11 mouse cellular contexts compared by ENCODE assay signal in genomic region chr5:9724287-9724955, GRCm38 (mm10). TPM values are rescaled to one million over a fixed set of nuclear protein-coding genes. Genes with fewer than 3 reads are reported as not detected.
DNase-seq lines count a peak whose midpoint lies in the region; ATAC-seq and TF ChIP-seq lines count a peak whose summit lies in the region.
"Had no signal": no experiment of that assay in that cellular context is flagged by ENCODE, and none has a peak within 500 bp of the region (broad histone marks: within the 10 kb centered on the region; RNA-seq: fewer than 3 reads in every experiment).

No protein-coding gene starts in this region.

- 0 out of 2 replicates have a peak overlapping the region, but pooled peaks have one; percentile 25 for H3K4me2 ChIP-seq in liver, embryonic 13.5 days

- no peak for DNase-seq in heart, embryonic 10.5 days (ENCODE audit: low spot score)
- no peak for DNase-seq in heart, postnatal 14 days
- DNase-seq in brain, embryonic 14.5 days (ENCODE audit: low read depth), result peak; percentile 63
- no peak for DNase-seq in hindbrain, embryonic 10.5 days (ENCODE audit: low spot score)
- no peak for DNase-seq in liver, embryonic 13.5 days
- no peak for DNase-seq in spleen, postnatal 14 days (ENCODE audit: low spot score in 2 of 2)
- no peak for DNase-seq in urinary bladder, postnatal 36 days (ENCODE audit: low spot score in 2 of 2)
- DNase-seq in thymus, postnatal 36 days, result no peak

- no peak for ATAC-seq in liver, embryonic 13.5 days (ENCODE audit: low read depth)

- TF ChIP-seq POLR2A in brain, embryonic 14.5 days (IDR thresholded peaks at IDR 0.05; ENCODE audit: borderline replicate concordance, extremely low read depth, insufficient read depth, insufficient read length, poor library complexity, severe bottlenecking), result no peak

- H3K4me1 ChIP-seq in heart, embryonic 10.5 days, result peaks cover 13% of the 10 kb centered on the region
- H3K4me1 ChIP-seq in hindbrain, embryonic 10.5 days (replicated peaks), result peaks cover 26% of the 10 kb centered on the region
- no peaks in the 10 kb centered on the region for H3K4me1 ChIP-seq in liver, embryonic 13.5 days (replicated peaks)

- no peak for TF ChIP-seq CTCF in brain, embryonic 14.5 days (IDR thresholded peaks at IDR 0.05; ENCODE audit: borderline replicate concordance, extremely low read depth, insufficient read depth, insufficient read length)

- H3K27ac ChIP-seq in heart, embryonic 10.5 days, result no peak overlapping the region
- H3K27ac ChIP-seq in hindbrain, embryonic 10.5 days, result peak overlapping the region; percentile 82
- no peak overlapping the region for H3K27ac ChIP-seq in liver, embryonic 13.5 days

- no peaks in the 10 kb centered on the region for H3K36me3 ChIP-seq in heart, embryonic 10.5 days
- H3K36me3 ChIP-seq in hindbrain, embryonic 10.5 days, result no peaks in the 10 kb centered on the region
- H3K36me3 ChIP-seq in liver, embryonic 13.5 days, result no peaks in the 10 kb centered on the region

- 4% methylated on average over 13 of the region's 13 CpGs for WGBS in heart, embryonic 10.5 days
- WGBS in hindbrain, embryonic 10.5 days, result 8% methylated on average over 13 of the region's 13 CpGs
- WGBS in liver, embryonic 13.5 days (ENCODE audit: insufficient replicate concordance), result 8% methylated on average over 13 of the region's 13 CpGs

- intact Hi-C loops in heart, postnatal 14 days (cut with DNase I), result no loop called here

- H3K9me3 ChIP-seq in heart, embryonic 10.5 days, result no peaks in the 10 kb centered on the region
- H3K9me3 ChIP-seq in hindbrain, embryonic 10.5 days, result no peaks in the 10 kb centered on the region
- no peaks in the 10 kb centered on the region for H3K9me3 ChIP-seq in liver, embryonic 13.5 days (replicated peaks)

- peak overlapping the region; percentile 63 for H3K4me3 ChIP-seq in heart, embryonic 10.5 days
- peak overlapping the region; percentile 65 for H3K4me3 ChIP-seq in hindbrain, embryonic 10.5 days
- H3K4me3 ChIP-seq in liver, embryonic 13.5 days (replicated peaks), result no peak overlapping the region
- H3K4me3 ChIP-seq: erythroblast, embryonic 14.5 days; myocyte had no signal

- peaks cover 22% of the 10 kb centered on the region for H3K27me3 ChIP-seq in heart, embryonic 10.5 days (ENCODE audit: insufficient read depth, poor library complexity, severe bottlenecking)
- H3K27me3 ChIP-seq in hindbrain, embryonic 10.5 days (ENCODE audit: insufficient read depth, poor library complexity, severe bottlenecking), result peaks cover 25% of the 10 kb centered on the region
- H3K27me3 ChIP-seq in liver, embryonic 13.5 days, result peaks cover 20% of the 10 kb centered on the region
- H3K27me3 ChIP-seq: CH12.LX had no signal

- H3K9ac ChIP-seq in liver, embryonic 13.5 days, result no peak overlapping the region

RNA-seq across cellular contexts. Expression of gene Grm3, which starts 0.5 kb away (rescaled TPM):
- 0.13 TPM in 1 of 2 replicates, not detected in the other for polyA plus RNA-seq in heart, embryonic 10.5 days (2016; fragmentation: Nextera tagmentation; extraction: Ambion mirVana)
- not detected for total RNA-seq in heart, postnatal 14 days (2021)
- 4.7 and 12.1 TPM in 2 replicates for polyA plus RNA-seq in brain, embryonic 14.5 days (2012; rRNA removed)
- polyA plus RNA-seq in hindbrain, embryonic 10.5 days (2016; fragmentation: Nextera tagmentation; extraction: Ambion mirVana), result 2.0 and 2.1 TPM in 2 replicates
- 0.09 TPM in 1 of 2 replicates, not detected in the other for polyA plus RNA-seq in liver, embryonic 13.5 days (2015; fragmentation: Nextera tagmentation; extraction: Ambion mirVana)
- total RNA-seq: CH12.LX had no signal
- polyA plus RNA-seq: erythroblast, embryonic 14.5 days; myocyte had no signal
